Mouse (Mus musculus) myocyte (in vitro differentiated cells): ENCODE data around the gene Kcnh7. TPM values are rescaled to one million over a fixed set of nuclear protein-coding genes. Genes with fewer than 3 reads are reported as not detected.

Experiments
- H3K27me3 ChIP-seq: one replicate; pipeline ENCODE4 v1.6.1; 2011; ENCODE audit not compliant: control insufficient read depth, insufficient read depth, insufficient read length
- H3K36me3 ChIP-seq: one replicate; pipeline ENCODE4 v1.6.1; 2011; ENCODE audit not compliant: control insufficient read depth, insufficient read depth
- H3K4me2 ChIP-seq: one replicate; pipeline ENCODE4 v1.6.1; 2011; ENCODE audit warnings: low read depth, control low read depth
- H3K4me3 ChIP-seq: one replicate; pipeline ENCODE4 v1.5.1; 2011; ENCODE audit warnings: mild to moderate bottlenecking, control low read depth, moderate library complexity
- H3K79me2 ChIP-seq: one replicate; pipeline ENCODE4 v1.6.1; 2011; ENCODE audit not compliant: control insufficient read depth, insufficient read depth
- H3ac ChIP-seq: one replicate; pipeline ENCODE4 v1.6.1; 2011; ENCODE audit not compliant: control insufficient read depth, insufficient read length
- CEBPB ChIP-seq: IDR thresholded peaks from 2 replicates; pipeline ENCODE4 v1.6.1; 2011; ENCODE audit warnings: mild to moderate bottlenecking, moderate library complexity; ENCODE audit not compliant: poor library complexity, insufficient read depth, severe bottlenecking
- E2F4 ChIP-seq: IDR thresholded peaks from one replicate; pipeline ENCODE4 v1.6.1; 2011; ENCODE audit warnings: mild to moderate bottlenecking, control low read depth, moderate library complexity; ENCODE audit not compliant: insufficient read depth
- MAX ChIP-seq: IDR thresholded peaks from one replicate; pipeline ENCODE4 v1.6.1; 2011; ENCODE audit warnings: low read depth, mild to moderate bottlenecking, control low read depth
- MYOD1 ChIP-seq, 3 experiments: IDR thresholded peaks; one replicate each; pipeline ENCODE4 v1.6.1; 2011; ENCODE audit warnings: control low read depth in 2 of 3, low read depth in 2 of 3, mild to moderate bottlenecking in 2 of 3, moderate library complexity in 1 of 3; ENCODE audit not compliant: insufficient read length in 2 of 3, control insufficient read depth in 1 of 3
- MYOG ChIP-seq, 3 experiments: IDR thresholded peaks; one replicate each; pipeline ENCODE4 v1.6.1; 2011; ENCODE audit warnings: control low read depth in 2 of 3, low read depth in 2 of 3, mild to moderate bottlenecking in 2 of 3; ENCODE audit not compliant: insufficient read length in 2 of 3, control insufficient read depth in 1 of 3, insufficient read depth in 1 of 3
- POLR2A ChIP-seq: IDR thresholded peaks from one replicate; pipeline ENCODE4 v1.6.1; 2011; ENCODE audit warnings: low read depth, mild to moderate bottlenecking, control low read depth, moderate library complexity; ENCODE audit not compliant: insufficient read length
- POLR2AphosphoS2 ChIP-seq: IDR thresholded peaks from one replicate; pipeline ENCODE4 v1.6.1; 2011; ENCODE audit warnings: low read depth, control low read depth; ENCODE audit not compliant: insufficient read length
- REST ChIP-seq: IDR thresholded peaks from one replicate; pipeline ENCODE4 v1.6.1; 2011; ENCODE audit warnings: mild to moderate bottlenecking, control low read depth, moderate library complexity; ENCODE audit not compliant: insufficient read depth, insufficient read length
- SRF ChIP-seq: IDR thresholded peaks from one replicate; pipeline ENCODE4 v1.6.1; 2011; ENCODE audit warnings: low read depth; ENCODE audit not compliant: control insufficient read depth, insufficient read length
- TCF12 ChIP-seq: IDR thresholded peaks from one replicate; pipeline ENCODE4 v1.6.1; 2011; ENCODE audit warnings: mild to moderate bottlenecking, control low read depth; ENCODE audit not compliant: poor library complexity, insufficient read depth, severe bottlenecking
- TCF3 ChIP-seq: IDR thresholded peaks from one replicate; pipeline ENCODE4 v1.6.1; 2011; ENCODE audit warnings: low read depth, control low read depth; ENCODE audit not compliant: insufficient read length
- USF1 ChIP-seq: IDR thresholded peaks from one replicate; pipeline ENCODE4 v1.6.1; 2011; ENCODE audit warnings: low read depth, mild to moderate bottlenecking, control low read depth, moderate library complexity
- polyA plus RNA-seq: library from polyadenylated mRNA; unstranded; fragments of >200 nt; fragmentation: generic; extraction: Trizol; gene quantifications from one replicate; pipeline ENCODE4 v1.2.1, GENCODE M21; 2012; ENCODE audit warnings: missing spikeins

The Kcnh7 gene
- polyA plus RNA-seq, 1 experiment, result 0.02 TPM

DNA sequence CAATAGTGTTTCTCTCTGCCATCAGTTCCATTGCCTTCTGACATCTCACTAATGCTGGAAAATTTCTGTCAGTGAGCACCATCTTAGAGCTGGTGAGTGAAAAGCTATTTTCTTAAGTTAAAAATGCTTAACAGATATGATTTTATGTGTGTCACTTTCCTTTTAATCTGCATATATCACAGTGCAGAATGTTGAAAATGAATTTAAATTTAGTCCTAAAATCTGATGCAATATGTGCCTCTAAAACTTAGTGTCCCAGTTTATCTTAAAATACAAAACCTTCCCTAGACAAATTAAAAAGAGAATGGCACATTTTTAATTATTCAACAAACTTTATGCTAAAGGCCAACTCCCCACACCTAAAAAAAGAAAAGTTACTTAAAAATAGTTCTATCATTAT is 30.4 kb downstream of the Kcnh7 start:
- no peak for TF ChIP-seq E2F4
- no peak for TF ChIP-seq POLR2AphosphoS2
- no peak for TF ChIP-seq REST
- no peak for TF ChIP-seq USF1
- TF ChIP-seq MYOG (IDR thresholded peaks at IDR 0.05; ENCODE audit: control insufficient read depth in 1 of 3, insufficient read depth in 1 of 3, insufficient read length in 2 of 3, low read depth in 2 of 3), result no peak
- no peak for TF ChIP-seq TCF12
- no peak for TF ChIP-seq POLR2A
- no peak for TF ChIP-seq CEBPB
- H3K36me3 ChIP-seq, result no peaks in the 10 kb centered on the region
- no peak overlapping the region for H3K4me2 ChIP-seq
- no peak overlapping the region for H3ac ChIP-seq
- H3K27me3 ChIP-seq, result no peaks in the 10 kb centered on the region
- no peak overlapping the region for H3K4me3 ChIP-seq
- H3K79me2 ChIP-seq, result no peaks in the 10 kb centered on the region

DNA sequence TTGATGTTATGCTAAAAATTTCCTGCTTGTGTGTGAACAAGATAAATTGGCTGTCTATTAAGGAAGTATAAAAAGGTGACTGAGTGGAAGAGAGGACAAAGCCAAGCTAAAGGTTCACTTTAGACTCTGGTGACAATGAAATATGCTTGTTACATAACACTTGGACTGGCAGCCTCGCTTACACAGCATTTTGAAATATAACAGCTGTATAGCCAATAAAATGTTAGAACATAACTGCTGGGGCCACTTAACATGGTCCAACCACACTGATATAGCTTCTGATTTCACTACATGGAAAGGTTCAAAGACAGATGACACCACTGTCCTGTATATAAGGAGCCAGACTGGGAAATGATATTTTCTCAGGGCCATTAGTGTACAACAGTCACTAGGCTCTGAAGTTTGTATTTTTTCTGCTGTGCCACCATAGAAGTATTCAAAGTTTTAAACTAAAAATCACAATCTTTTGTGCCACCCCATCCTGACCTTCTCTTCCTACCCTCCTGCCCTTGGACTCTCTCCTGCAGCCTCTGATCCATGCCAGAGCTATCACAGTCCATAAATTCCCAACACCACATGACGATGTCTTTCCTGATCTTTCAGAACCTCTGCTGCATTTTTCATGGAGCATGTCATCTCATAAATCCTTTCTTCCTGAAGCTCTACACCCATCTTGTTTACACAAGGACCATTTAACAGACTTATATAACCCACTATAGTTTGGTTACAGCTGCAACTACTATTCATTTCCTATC is 56.1 kb downstream of the Kcnh7 start:
- H3K36me3 ChIP-seq, result no peaks in the 10 kb centered on the region
- H3K4me3 ChIP-seq, result no peak overlapping the region
- TF ChIP-seq E2F4 (no peak), MAX (no peak), MYOG (IDR thresholded peaks at IDR 0.05; ENCODE audit: control insufficient read depth in 1 of 3, insufficient read depth in 1 of 3, insufficient read length in 2 of 3, low read depth in 2 of 3) (no peak), TCF3 (no peak), MYOD1 (IDR thresholded peaks at IDR 0.05; ENCODE audit: control insufficient read depth in 1 of 3, insufficient read length in 2 of 3, low read depth in 2 of 3) (no peak), USF1 (no peak), POLR2AphosphoS2 (no peak), REST (no peak), POLR2A (no peak), TCF12 (no peak), SRF (no peak), CEBPB (no peak)
- no peak overlapping the region for H3K4me2 ChIP-seq
- H3ac ChIP-seq, result no peak overlapping the region
- H3K27me3 ChIP-seq, result no peaks in the 10 kb centered on the region
- H3K79me2 ChIP-seq, result no peaks in the 10 kb centered on the region

DNA sequence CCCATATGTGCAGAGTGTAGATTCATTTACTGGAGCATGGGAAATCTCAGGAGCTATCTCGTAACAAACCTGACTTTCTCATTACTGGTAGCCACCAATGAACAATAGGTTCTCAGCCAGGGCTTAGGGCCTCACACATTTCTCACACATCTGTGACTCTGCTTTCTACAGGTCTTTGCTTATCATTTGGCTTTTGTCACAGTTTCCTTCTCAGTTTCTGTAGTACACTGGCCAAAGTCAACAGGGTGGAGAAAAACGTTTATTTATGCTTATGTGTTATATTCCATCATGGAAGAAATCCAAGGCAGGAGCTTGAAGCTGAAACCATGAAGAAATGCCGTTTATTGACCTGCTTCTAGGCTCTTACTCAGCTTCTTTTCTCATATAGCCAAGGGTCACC is 63.8 kb downstream of the Kcnh7 start:
- Histone ChIP-seq H3K79me2 (no peaks in the 10 kb centered on the region), H3K27me3 (no peaks in the 10 kb centered on the region), H3K36me3 (no peaks in the 10 kb centered on the region), H3K4me2 (no peak overlapping the region), H3K4me3 (no peak overlapping the region), H3ac (no peak overlapping the region)
- TF ChIP-seq TCF12 (no peak), POLR2A (no peak), USF1 (no peak), MAX (no peak)

DNA sequence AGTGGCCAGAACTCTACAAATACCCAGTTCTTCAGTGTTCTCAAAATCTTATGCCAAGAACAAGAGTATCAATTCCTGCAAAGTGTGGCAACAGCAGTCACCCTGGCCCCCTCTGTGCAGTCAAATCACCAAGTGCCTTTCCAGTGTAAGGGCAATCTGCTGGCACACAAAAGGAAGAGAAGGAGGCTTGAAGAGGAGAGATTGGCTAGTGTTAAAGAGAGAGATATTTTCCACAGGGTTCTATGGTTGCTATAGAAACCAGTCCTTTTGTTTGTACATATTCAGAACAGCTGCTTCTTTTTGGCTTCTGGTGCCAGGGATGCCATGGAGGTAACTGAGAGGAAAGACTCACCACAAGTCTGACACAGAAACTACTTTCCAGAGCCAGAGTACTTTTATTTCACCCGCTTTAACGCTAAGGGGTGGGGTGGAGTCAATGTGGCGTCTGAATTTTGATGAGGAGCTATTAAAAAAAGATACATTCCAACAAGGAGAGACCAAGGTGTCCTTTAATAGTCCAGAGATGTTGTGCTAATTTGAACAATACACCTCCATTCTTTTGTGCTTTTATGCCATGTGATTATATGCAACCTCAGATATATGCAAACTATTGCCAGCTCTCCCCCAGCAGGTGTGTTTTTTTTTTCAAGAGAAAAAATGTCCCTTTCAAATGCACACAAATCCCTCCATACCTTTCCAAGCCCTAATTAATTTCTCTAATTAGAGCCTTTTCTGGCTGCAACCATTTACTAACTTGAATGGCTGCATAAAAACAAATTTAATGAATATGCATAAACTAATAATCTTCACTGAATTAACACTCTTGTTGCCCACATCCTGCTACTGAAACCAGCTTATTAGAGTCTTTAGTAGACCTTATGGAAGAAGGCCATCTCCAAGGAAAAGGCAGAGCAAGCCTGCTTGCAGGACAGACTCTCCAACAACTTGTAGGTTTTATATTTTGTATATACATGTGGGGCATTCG is 66.6 kb downstream of the Kcnh7 start:
- TF ChIP-seq E2F4, result no peak
- TF ChIP-seq MAX, result no peak
- TF ChIP-seq TCF12, result no peak
- TF ChIP-seq SRF, result no peak
- no peak for TF ChIP-seq TCF3
- no peak for TF ChIP-seq USF1
- TF ChIP-seq MYOD1 (IDR thresholded peaks at IDR 0.05; ENCODE audit: control insufficient read depth in 1 of 3, insufficient read length in 2 of 3, low read depth in 2 of 3), result no peak
- TF ChIP-seq MYOG (IDR thresholded peaks at IDR 0.05; ENCODE audit: control insufficient read depth in 1 of 3, insufficient read depth in 1 of 3, insufficient read length in 2 of 3, low read depth in 2 of 3), result no peak
- no peak for TF ChIP-seq POLR2A
- no peak for TF ChIP-seq CEBPB
- TF ChIP-seq POLR2AphosphoS2, result no peak
- no peak for TF ChIP-seq REST
- Histone ChIP-seq H3K79me2 (no peaks in the 10 kb centered on the region), H3ac (no peak overlapping the region), H3K36me3 (no peaks in the 10 kb centered on the region), H3K4me3 (no peak overlapping the region), H3K4me2 (no peak overlapping the region), H3K27me3 (no peaks in the 10 kb centered on the region)
